Mouse (Mus musculus): ENCODE data around the gene Ank3.

Gene Ank3

GRCm38 (mm10) chr10:69451006-69451405 lies 52.4 kb downstream of the Ank3 start:
- CTCF ChIA-PET = interaction anchor here in 1 of 4 experiments (1.5 kb wide), 1 partner anchor 205 kb away, joined by 5 read pairs; no protein-coding TSS in a partner anchor
- POLR2A ChIA-PET = no interaction called here

- POLR2A ChIA-PET = interaction anchor here in 3 of 4 experiments (0.6 to 1.2 kb wide), 5 partner anchors 81 to 195 kb away, joined by 3 to 6 read pairs (median 3); no protein-coding TSS in a partner anchor
- CTCF ChIA-PET = interaction anchor here (0.5 to 1.7 kb wide), 107 partner anchors 9 to 1765 kb away, joined by 3 to 17 read pairs (median 4); partner anchors contain the start of gene Cdk1 (in 1 of the 4)
These were observed 53.8 kb downstream of the Ank3 start for GRCm38 (mm10) chr10:69452180-69452977.

- CTCF ChIA-PET = interaction anchor here in 3 of 4 experiments (0.6 to 1.7 kb wide), 6 partner anchors 10 to 208 kb away, joined by 3 to 8 read pairs (median 4); no protein-coding TSS in a partner anchor
- POLR2A ChIA-PET = interaction anchor here in 1 of 4 experiments (0.7 to 1.3 kb wide), 3 partner anchors 101 to 380 kb away, joined by 3 to 4 read pairs (median 4); partner anchors contain the start of gene Cdk1
These were observed 55.0 kb downstream of the Ank3 start for GRCm38 (mm10) chr10:69453531-69453930.

GRCm38 (mm10) chr10:69454480-69454879 lies 55.9 kb downstream of the Ank3 start:
- POLR2A ChIA-PET = interaction anchor here in 1 of 4 experiments (0.7 to 0.9 kb wide), 2 partner anchors 11 to 85 kb away, joined by 3 read pairs; no protein-coding TSS in a partner anchor
- CTCF ChIA-PET = interaction anchor here in 3 of 4 experiments (0.7 to 1.7 kb wide), 4 partner anchors 102 to 735 kb away, joined by 3 to 6 read pairs (median 4); no protein-coding TSS in a partner anchor

GRCm38 (mm10) chr10:69464826-69465225 lies 66.3 kb downstream of the Ank3 start:
- CTCF ChIA-PET = interaction anchor here in 2 of 4 experiments (0.6 to 1.5 kb wide), 2 partner anchors 12 to 384 kb away, joined by 3 read pairs; no protein-coding TSS in a partner anchor
- POLR2A ChIA-PET = no interaction called here

- ChIA-PET CTCF (interaction anchor here in 2 of 4 experiments (0.7 to 1.5 kb wide), 3 partner anchors 13 to 106 kb away, joined by 3 to 5 read pairs (median 5); no protein-coding TSS in a partner anchor), POLR2A (interaction anchor here in 1 of 4 experiments (0.8 kb wide), 1 partner anchor 11 kb away, joined by 3 read pairs; no protein-coding TSS in a partner anchor)
These were observed 67.1 kb downstream of the Ank3 start for GRCm38 (mm10) chr10:69465558-69466200.

GRCm38 (mm10) chr10:69466201-69466585 lies 67.6 kb downstream of the Ank3 start:
- ChIA-PET POLR2A (no interaction called here), CTCF (interaction anchor here in 3 of 4 experiments (0.6 to 1.5 kb wide), 4 partner anchors 14 to 274 kb away, joined by 3 to 17 read pairs (median 5); no protein-coding TSS in a partner anchor)

- POLR2A ChIA-PET = no interaction called here
- CTCF ChIA-PET = interaction anchor here in 1 of 4 experiments (0.6 kb wide), 1 partner anchor 274 kb away, joined by 17 read pairs; no protein-coding TSS in a partner anchor
These were observed 68.0 kb downstream of the Ank3 start for GRCm38 (mm10) chr10:69466586-69466985.

- POLR2A ChIA-PET = no interaction called here
- CTCF ChIA-PET = no interaction called here
These were observed 68.6 kb downstream of the Ank3 start for GRCm38 (mm10) chr10:69467182-69467581.

- POLR2A ChIA-PET = no interaction called here
- CTCF ChIA-PET = interaction anchor here in 1 of 4 experiments (1.2 kb wide), 1 partner anchor 19 kb away, joined by 3 read pairs; no protein-coding TSS in a partner anchor
These were observed 73.3 kb downstream of the Ank3 start for GRCm38 (mm10) chr10:69471841-69472240.

GRCm38 (mm10) chr10:69476871-69477270 lies 78.3 kb downstream of the Ank3 start:
- CTCF ChIA-PET = interaction anchor here in 3 of 4 experiments (0.5 to 1.2 kb wide), 6 partner anchors 24 to 322 kb away, joined by 3 read pairs; no protein-coding TSS in a partner anchor
- POLR2A ChIA-PET = interaction anchor here in 2 of 4 experiments (0.6 to 0.8 kb wide), 2 partner anchors 11 to 40 kb away, joined by 3 read pairs; no protein-coding TSS in a partner anchor

- ChIA-PET POLR2A (no interaction called here), CTCF (interaction anchor here (0.6 to 1.2 kb wide), 7 partner anchors 20 to 856 kb away, joined by 3 to 4 read pairs (median 3); no protein-coding TSS in a partner anchor)
These were observed 79.1 kb downstream of the Ank3 start for GRCm38 (mm10) chr10:69477656-69478055.

GRCm38 (mm10) chr10:69478831-69479230 lies 80.3 kb downstream of the Ank3 start:
- ChIA-PET POLR2A (interaction anchor here in 1 of 4 experiments (0.8 kb wide), 1 partner anchor 96 kb away, joined by 3 read pairs; no protein-coding TSS in a partner anchor), CTCF (interaction anchor here in 3 of 4 experiments (0.7 to 1.1 kb wide), 3 partner anchors 26 to 323 kb away, joined by 3 to 4 read pairs (median 3); no protein-coding TSS in a partner anchor)

- ChIA-PET POLR2A (no interaction called here), CTCF (no interaction called here)
These were observed 86.7 kb downstream of the Ank3 start for GRCm38 (mm10) chr10:69485191-69485786.

- CTCF ChIA-PET = no interaction called here
- POLR2A ChIA-PET = no interaction called here
These were observed 91.6 kb downstream of the Ank3 start for GRCm38 (mm10) chr10:69490182-69490581.

- ChIA-PET POLR2A (no interaction called here), CTCF (interaction anchor here in 1 of 4 experiments (0.7 kb wide), 1 partner anchor 32 kb away, joined by 4 read pairs; no protein-coding TSS in a partner anchor)
These were observed 93.4 kb downstream of the Ank3 start for GRCm38 (mm10) chr10:69491975-69492374.

GRCm38 (mm10) chr10:69497382-69497781 lies 98.8 kb downstream of the Ank3 start:
- CTCF ChIA-PET = interaction anchor here in 3 of 4 experiments (0.7 to 1.3 kb wide), 3 partner anchors 13 to 26 kb away, joined by 3 to 4 read pairs (median 4); no protein-coding TSS in a partner anchor
- POLR2A ChIA-PET = no interaction called here

- POLR2A ChIA-PET = interaction anchor here in 2 of 4 experiments (0.7 to 1.5 kb wide), 2 partner anchors 12 to 17 kb away, joined by 3 read pairs; no protein-coding TSS in a partner anchor
These were observed 101.7 kb downstream of the Ank3 start for GRCm38 (mm10) chr10:69500171-69500860.

More at GRCm38 (mm10) chr10:69500171-69500860, 101.7 kb downstream of the Ank3 start:
- CTCF ChIA-PET = interaction anchor here in 2 of 4 experiments (0.6 kb wide), 2 partner anchors 134 to 281 kb away, joined by 3 to 4 read pairs; no protein-coding TSS in a partner anchor
